Mouse (Mus musculus) lung, postnatal 0 days (tissue): ENCODE results near the gene Gm49383.
"Not testable (repeated sequence)": the region's sequence is repeated elsewhere in the genome, so short reads cannot be mapped to it uniquely, and the experiment has no call there.

Experiments
- CTCF ChIP-seq: IDR thresholded peaks from 2 replicates; pipeline ENCODE4 v1.5.1; 2016; ENCODE audit warnings: antibody characterized with exemption, mild to moderate bottlenecking
- EP300 ChIP-seq: IDR thresholded peaks from 2 replicates; pipeline ENCODE4 v1.6.1; 2016; ENCODE audit warnings: antibody characterized with exemption, mild to moderate bottlenecking, control low read depth

DNA sequence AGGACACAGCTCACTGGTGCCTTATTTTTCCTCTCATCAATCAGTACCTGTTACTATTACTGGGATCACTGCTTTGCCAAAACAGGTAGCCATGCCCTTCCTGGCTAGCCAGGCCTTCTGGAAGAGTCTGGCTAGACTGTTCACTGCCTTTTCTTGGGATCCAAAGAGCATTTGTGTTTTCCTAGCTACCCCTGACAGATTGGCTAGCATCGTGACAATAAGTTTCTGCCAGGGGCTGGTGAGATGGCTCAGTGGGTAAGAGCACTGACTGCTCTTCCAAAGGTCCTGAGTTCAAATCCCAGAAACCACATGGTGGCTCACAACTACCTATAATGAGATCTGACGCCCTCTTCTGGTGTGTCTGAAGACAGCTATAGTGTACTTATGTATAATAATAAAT lies 36.2 kb downstream of the Gm49383 start:
- TF ChIP-seq CTCF, EP300: not testable (repeated sequence)
